Mouse (Mus musculus) thymus, postnatal 10 days (tissue): ENCODE results near the gene Kri1.

ENCODE experiments used
- DNase-seq, 2 experiments: peaks; one replicate each; pipeline ENCODE4 v3.0.0; 2021; ENCODE audit warnings: low spot score in 2 of 2

The Kri1 gene

DNA sequence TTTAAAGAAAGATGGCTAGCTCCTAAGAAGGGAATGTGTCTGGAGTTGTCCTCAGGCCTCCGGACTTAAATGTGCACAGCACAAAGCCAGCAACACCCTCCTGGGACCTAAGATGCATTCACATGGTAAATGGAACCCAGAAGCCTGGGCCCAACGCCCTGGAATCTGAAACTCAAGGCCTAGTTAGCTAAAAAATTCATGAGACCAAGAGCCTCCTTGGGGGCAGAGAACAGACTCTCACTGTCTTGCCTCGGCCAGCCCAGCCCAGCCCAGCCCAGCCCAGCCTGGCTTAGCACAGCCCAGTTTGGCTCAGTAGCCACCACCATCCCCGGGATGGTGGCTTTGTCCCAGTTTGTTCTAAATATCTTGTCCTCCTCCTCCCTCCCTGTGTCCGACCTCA, 27.7 kb upstream of the Kri1 start:
- no peak for DNase-seq

- no peak for DNase-seq
Observed at GRCm38 (mm10) chr9:21314367-21315140, 26.8 kb upstream of the Kri1 start.

- DNase-seq: peak; percentile 73 to 94
Observed at GRCm38 (mm10) chr9:21313394-21313793, 25.6 kb upstream of the Kri1 start.

- DNase-seq: no peak
Observed at GRCm38 (mm10) chr9:21312134-21312533, 24.4 kb upstream of the Kri1 start, which contains the start of gene Ap1m2. Gene Ap1m2 (minus strand): TSS chr9:21312337.

DNA sequence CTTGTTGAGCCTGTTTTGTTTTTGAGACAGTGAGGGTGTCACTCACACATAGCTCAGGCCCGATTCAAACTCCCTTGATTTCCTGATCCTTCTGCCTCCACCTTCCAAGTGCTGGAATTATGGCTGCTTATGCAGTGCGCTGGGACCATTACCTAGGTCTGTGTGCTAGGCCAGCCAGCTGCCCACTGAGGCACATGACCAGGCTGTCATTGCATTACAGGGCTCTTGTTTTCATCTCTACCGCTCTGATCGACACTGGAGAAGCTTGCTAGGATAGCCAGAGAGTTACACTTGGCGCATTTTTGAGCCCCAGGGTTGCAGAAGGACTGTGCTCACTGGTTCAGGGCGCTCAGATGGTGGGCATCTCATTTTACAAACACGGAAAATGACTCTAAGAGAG, 23.9 kb upstream of the Kri1 start:
- no peak for DNase-seq

- DNase-seq: no peak
Observed at GRCm38 (mm10) chr9:21309150-21309741, 21.5 kb upstream of the Kri1 start.

GRCm38 (mm10) chr9:21305065-21305464, 17.3 kb upstream of the Kri1 start:
- no peak for DNase-seq

DNA sequence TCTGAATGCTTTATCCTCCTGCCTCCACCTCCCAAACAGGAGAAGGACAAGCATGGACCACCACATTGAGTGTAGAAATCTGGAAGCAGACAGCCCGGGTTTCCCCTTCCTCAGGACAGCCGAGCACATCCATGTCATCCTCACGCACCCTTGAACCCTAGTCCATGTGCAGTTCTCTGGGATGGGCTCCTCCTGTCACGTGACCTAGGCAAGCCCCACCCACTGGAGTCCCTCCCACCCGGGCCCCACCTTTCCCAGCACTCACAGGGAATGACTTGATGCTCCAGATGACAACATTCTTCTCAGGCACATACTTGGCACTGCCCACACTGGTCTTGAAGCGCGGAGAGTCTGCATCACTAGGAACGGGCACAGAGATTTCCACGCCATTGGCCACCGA, 11.2 kb upstream of the Kri1 start:
- no peak for DNase-seq

- no peak for DNase-seq
Observed at GRCm38 (mm10) chr9:21292271-21292670, 4.5 kb upstream of the Kri1 start.

- peak in 1 of 2 experiments; percentile 11 for DNase-seq
Observed at GRCm38 (mm10) chr9:21291868-21292267, 4.1 kb upstream of the Kri1 start.

DNA sequence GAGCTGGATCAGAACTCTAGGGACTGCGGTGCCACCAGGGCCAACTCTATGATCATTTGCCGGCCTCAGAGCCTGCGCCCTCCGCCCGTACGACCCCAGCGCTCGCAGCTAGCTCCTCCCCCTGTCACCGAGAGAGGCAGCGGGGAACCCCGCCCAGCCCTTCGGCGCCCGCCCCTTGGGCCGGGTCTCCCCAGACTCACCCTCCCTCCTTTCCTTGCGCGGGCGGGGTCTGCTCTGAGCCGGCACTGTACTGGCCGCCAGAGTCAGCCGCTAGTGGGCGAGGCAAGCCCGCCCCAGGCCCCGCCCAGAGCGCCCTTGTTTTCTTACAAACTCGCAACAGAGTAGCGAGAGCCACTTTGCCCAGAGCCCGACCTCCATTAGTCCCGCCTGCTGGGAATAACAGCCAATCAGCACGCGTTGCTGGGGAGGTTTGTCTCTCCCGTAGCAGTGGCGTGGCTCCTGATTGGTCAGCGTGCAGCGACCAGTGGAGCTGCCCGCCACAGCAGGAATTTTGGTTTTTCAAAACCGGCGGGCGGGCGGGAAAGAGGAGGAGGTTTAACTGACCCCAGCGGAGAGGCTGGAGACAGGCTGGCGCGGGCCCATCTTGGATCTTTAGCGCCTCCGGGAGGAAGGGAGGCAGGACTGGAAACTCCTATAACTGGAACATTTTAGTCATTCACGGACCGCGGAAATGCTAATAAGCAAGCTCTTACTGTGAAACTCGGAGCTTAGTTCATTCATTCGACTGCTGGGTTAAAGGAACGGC, 3.4 kb upstream of the Kri1 start, which contains the start of gene Cdkn2d:
TSS of gene Cdkn2d (minus strand) at position 386 of the 766 bp plus-strand sequence.
- peak; percentile 99 to 100 for DNase-seq

DNA sequence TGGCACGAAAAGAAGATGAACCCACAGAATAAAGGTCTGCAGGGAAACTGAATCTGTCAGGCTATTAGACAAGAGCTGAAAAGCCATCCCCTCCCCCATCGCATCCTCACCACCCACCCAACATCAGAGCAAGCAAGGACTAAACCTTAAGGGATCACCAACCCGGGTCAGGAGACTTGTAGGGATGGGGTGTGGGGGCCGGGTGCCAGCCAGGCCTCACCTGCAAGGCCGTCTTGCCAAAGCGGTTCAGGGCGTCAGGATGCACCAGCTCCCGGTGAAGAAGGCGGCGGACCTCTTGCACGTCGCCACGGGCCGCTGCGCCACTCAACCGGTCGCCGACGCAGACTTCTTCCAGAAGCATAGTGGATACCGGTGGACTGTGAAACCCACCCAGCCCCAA, 2.8 kb upstream of the Kri1 start:
- DNase-seq: peak; percentile 67 to 71

DNA sequence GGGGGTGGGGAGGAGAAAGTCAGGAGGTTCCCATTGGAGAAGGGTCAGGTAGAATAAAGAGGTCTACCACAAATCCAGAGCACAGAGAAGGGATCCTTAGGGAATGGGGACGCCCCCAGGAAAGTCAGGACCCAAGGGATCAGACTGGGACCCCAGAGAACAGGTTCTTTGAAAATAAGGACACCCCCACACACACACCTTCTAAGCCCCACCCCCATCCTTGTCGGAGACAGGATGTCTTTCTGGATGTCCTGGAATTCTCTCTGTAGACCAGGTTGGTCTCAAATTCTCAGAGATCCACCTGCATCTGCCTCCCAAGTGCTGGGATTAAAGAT, 1.5 kb upstream of the Kri1 start:
- DNase-seq: no peak

- DNase-seq: peak; percentile 59
Observed at GRCm38 (mm10) chr9:21288404-21289336, 901 bp upstream of the Kri1 start.

DNA sequence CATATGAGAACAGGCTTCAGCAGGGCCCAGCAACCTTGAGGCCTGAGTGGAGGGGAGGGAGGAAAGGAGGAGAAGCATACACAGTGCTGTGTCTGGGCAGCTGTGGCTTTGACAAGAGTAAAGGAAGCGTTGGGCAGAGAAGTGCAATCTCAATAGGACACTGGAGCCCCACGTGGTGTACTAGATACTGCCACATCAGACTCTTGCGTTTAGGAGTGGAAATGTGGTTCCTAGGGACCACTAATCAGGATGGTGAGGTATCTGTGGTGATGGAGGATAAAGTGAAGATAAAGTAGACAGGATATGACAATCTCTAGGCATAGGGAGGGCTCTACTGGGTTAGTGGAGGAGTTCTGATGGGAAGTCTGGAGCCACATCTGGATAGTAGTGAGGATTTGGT, 1.0 kb downstream of the Kri1 start:
- DNase-seq: no peak

DNA sequence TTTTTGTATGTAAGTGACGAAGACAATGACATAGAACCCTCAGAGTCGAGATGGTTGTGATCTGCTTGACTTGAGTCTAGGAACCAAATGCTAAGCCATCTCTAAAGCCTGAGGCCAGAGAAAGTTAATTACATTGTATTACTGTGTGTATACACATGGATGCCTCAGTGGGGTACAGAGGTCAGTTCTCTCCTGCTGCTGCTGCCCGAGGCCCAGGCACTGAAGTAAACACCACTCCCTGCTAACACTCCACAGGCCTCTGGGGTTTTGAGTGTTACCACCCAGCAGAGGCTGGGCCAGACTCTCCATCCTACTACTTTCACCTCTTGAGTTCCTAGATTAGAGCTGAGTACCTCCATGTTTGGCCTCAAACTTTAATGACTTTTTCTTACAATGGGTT, 3.8 kb downstream of the Kri1 start:
- DNase-seq: no peak

DNA sequence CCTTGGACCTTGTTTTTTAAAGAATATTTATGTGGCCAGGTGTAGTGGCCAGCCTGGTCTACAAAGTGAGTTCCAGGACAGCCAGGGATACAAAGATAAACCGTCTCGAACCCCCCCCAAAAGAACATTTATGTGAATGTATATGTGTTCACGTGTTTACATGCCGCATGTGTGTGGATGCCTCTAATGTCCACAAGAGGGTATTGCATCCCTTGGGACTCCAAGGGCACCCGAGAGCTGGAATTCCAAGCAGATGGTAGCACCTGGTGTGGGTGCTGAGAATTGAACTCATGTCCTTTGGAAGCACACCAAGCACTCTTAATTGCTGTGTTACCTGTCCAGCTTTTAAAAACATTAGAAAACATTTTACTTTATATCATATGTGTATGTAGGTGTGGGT, 4.2 kb downstream of the Kri1 start:
- no peak for DNase-seq

DNA sequence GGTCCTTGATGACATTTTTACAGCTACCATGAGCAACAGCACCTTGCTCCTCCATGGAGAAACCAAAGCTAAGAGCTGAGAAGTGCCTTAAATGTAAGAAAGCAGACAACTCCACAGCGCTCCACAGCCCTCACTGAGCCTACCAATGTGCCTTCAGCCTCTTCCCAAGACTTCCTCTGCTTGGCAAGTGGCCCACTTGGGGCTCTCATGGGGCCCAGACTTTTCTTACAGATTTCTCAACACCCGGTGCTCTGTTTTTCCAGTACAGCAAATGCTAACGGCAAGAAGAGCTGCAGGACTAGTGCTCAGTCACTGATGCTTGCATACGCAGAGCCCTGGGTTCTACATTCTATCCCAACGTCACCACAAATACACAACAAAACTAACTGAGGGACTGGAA, 10.0 kb downstream of the Kri1 start:
- DNase-seq: no peak

DNA sequence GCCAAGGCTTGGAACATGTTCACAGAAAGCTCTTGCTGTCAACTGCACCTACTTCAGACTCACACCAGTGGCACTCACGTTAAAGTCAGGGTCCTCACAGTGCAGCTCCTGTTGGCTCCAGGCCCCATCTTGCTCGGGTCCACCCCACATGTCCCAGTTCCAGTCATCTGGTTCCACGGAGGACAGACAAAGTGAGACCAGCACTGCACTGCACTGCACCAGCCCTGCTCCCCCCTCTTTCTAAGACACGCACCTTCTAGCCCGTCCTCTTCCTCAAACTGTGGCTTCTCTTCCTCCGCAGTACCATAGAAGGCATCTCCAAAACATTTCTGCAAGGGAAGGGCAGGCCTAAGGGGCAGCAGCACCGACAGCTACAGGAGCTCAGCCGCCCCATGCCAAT, 11.5 kb downstream of the Kri1 start:
- no peak for DNase-seq

DNA sequence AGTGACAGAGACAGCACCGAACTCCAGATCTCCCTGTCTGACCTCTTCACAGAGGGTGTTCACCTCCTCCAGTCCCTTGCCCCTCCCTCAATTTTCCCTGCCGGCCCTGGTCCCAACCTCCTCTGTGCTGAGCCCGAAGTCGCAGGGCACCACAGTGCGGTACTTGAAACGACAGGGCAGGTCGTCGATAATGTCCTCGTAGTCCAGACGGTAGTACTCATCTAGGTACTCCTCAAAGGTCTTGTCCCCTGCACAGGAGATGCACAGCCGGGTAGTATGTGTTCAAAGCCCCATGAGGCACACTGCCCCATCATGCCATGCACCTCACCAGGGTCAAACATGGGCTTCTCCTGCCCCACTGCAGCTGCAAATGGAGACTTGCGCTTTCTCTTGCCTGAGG, 12.0 kb downstream of the Kri1 start:
- DNase-seq: no peak

DNA sequence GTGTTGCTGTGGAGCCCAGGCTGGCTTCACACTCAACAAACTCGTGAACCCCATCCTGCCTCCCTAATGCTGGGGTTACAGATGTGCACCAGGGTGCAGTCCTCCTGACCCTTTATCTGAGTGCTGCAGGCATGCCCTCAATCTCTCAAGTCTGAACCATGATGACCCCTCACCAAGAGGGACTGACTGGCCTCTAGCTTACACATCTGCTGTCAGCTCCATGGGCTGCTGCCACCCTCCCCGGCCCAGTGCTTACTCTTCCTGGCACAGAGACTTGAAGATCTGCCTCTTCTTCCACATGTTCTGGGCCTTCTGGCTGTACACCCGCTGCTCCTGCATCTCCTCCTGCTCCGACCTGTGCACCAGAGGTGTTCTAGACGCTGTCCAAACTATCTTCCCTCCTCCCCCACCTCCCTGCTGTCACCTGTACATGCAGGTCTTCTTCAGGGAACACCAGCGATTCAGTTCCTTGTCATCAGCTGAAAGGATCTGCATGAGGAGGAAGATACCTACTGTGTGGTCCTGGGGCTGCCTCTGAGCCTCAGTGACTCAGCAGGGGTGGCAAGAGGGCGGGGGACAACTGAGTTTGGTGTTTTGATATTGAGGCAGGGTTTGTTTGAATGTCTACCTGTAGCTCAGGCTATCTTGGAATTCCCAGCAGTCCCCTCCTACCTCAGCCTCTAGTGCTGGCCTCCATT, 12.6 kb downstream of the Kri1 start:
- DNase-seq: no peak
